Mouse (Mus musculus): ENCODE data around the gene Tmem52b. TPM values are rescaled to one million over a fixed set of nuclear protein-coding genes. Genes with fewer than 3 reads are reported as not detected.
"Not testable (repeated sequence)": the region's sequence is repeated elsewhere in the genome, so short reads cannot be mapped to it uniquely, and the experiment has no call there.

Tmem52b gene
- total RNA-seq (2015; ENCODE audit: low replicate concordance) (not detected in 2 replicates), total RNA-seq (2017; ENCODE audit: low replicate concordance) (not detected in 2 replicates)

DNA sequence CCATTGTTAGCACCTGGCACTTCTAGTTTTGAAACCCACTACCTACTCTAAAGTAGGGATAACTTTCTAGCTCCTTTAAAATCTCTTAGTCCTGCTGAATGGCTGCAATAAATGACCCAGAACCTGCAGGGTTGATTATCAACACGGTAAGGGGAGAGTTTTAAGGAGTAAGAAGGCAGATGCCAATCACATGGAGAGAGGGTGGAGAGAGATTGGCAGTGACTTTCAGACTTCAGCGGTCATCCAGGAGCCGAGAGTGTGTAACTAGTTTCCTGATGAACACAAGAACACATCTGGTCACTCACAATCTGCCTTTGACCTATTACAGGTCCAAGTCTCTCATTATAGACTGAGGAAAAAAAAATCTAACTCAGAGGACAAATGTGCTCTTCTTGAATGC, at the start of gene Tmem52b:
TSS of gene Tmem52b (plus strand) at position 189 of the 400 bp plus-strand sequence.
- no peak for ATAC-seq (replicated peaks; ENCODE audit: low FRiP score, poor library complexity, severe bottlenecking)

DNA sequence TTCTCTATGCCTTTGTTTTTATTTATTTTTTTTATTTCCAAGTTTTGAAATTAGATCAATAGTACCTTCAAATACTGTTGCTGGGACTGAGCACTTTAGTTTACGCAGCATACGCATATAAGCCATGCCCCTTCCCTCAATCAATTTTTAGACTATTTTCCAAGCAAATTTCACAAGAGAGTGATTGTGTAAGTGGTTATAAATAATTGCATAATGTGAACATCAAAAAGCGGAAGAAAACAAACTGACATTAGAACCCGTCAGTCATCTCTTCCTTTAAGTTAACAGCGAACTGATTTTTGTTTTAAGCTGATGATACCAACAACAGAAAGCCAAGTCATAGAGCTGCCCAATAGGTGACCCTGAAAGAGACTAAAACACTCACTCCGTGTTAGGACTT, 41.0 kb upstream of the Tmem52b start:
- no peak for ATAC-seq (replicated peaks; ENCODE audit: low FRiP score, poor library complexity, severe bottlenecking)

DNA sequence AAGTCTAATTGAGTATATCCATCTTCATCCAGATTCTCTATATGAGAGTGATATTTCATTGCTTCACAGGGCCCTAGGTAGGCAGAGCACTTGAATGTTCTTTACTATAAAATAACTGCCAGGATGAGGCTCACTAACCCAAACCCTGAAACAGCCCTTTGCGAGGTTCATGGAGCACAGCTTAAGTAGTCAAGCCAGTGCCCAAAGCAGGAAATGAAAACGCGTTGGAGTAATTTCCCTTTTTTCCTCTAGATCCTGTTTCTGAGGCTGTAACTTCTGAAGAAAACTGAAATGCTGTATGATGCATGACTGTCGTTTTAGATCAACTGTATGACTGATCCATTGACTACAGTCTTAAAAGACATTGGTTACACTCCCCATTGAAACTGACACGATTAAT, 39.7 kb upstream of the Tmem52b start:
- ATAC-seq (replicated peaks; ENCODE audit: low FRiP score, poor library complexity, severe bottlenecking), result no peak

DNA sequence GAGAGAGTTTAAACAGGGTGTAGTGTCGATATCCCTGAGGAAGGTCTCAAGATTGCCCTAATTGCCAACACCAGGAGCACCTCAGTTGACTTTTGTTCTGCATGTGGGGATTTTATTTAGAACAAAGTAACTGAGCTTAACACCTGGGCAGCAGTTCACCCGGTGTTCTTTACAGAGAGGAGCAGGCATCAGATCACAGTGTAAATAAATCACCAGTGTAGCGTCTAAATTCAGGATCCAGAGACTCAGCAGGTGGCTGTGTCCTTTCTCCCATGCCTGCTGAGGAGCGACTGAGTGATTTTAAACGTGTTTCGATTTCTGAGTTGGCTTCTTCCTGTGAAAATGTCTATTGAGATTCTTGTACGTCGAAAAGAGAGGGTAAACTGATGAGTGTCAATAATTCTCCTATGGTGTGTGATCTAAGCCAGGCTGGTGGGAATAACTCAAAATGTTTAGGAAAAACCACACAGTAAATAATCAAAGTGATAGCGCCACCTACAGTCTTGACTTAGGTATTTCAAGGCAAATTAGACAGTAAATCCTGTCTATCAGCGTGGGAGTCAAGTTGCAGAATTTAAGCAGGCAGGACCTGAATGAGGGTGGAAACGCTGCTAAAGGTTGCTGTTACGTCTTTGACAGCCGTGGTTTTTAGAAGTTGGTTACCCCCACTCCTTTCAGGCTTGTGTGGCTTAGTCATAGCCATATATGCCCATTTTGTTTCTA, 35.8 kb upstream of the Tmem52b start:
- no peak for ATAC-seq (replicated peaks; ENCODE audit: low FRiP score, poor library complexity, severe bottlenecking)

DNA sequence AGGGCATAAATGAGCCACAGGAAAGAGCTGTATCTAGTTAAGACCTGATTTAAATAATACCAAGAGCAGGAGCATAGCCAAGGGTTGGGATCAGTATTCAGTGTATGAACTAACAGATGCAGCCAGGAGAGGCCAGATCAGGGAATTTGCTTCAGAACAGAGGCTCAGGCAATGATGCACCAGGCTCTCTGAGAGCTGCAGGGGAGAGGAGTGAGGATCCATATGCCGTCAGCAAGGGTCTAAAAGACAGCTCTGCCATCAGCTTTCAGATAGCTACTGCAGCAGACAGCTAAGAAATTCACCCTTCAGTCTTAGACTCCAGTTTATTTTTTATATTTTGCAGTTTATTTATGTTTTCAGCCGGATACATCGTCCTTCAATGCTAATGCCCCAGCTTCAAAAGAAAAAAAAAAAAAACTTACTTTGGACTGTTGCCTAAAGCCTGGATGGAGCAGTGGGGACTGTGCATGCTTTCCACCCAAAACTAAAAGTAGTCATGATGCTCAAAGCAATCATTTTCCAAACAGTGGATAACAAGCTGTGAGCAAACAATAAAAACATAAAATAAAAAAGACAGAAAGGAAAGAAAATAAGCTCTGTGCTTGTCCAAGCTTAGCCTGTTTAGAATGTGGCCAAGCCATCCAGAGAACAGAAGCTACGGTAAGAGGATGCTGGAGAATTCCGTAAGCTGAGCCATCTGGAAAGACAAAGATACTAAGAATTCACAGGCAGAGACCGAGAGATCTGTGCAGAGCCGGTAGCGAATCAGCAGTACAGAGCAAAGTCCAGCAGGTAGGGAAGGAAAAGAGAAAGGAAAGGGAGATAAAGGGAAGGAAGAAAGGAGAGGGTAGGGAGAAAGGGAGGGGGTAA, 32.0 kb upstream of the Tmem52b start:
- ATAC-seq (replicated peaks; ENCODE audit: low FRiP score, poor library complexity, severe bottlenecking), result no peak

DNA sequence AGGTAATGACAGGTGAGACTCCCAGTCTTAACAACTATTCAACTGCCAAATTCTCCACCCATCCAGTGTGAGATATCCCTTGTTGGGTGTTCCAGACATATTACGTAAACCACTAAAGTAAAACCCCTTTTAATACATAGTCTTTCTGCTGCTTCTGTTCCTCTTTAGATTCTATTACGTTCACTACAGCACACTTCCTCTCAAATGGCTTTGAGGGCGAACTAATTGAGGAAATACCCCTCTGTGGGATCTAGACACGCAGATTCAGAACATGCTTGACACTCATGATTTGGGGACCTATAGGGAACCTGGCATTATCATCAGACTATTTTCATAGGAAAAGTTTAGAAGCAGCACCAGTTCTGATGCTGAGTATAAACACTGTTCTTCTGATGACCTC, 17.4 kb upstream of the Tmem52b start:
- no peak for ATAC-seq (replicated peaks; ENCODE audit: low FRiP score, poor library complexity, severe bottlenecking)

DNA sequence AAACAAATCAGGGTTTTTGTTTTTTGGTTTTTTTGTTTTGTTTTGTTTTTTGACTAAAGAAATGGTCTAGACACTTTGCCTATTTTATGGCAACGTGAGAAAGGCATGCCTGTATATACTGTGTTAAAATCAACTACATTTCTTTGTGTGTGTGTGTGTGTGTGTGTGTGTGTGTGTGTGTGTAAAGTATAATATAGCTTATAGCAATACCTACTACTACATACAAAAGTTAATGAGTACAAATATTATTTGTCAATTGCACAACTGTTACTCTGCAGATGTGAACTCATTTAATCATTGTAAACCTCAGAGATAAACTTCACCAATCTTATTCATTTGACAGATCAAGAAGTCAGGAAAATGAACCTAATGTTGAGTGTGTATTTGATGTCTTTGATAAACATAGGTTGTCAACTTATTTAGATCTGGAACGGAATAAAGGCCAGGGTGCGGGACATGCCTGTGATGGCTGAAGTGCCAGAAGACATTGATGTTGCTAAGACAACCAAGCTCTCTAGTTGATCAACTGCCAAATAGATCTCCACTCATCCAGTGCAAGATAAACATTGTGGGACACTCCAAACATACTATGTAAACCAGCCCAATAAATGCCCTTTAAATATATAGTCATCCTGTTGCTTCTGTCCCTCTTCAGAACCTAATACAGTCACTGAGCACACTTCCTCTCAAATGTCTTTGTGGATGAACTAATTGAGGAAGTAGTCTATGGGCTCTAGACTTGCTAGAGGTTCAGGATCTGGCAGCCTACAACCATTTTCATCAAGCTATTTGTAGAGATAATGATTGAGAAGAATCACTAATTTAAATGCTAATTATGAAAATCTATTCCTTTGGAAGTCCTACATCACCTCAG, 14.8 kb upstream of the Tmem52b start:
- ATAC-seq (replicated peaks; ENCODE audit: low FRiP score, poor library complexity, severe bottlenecking), result no peak

DNA sequence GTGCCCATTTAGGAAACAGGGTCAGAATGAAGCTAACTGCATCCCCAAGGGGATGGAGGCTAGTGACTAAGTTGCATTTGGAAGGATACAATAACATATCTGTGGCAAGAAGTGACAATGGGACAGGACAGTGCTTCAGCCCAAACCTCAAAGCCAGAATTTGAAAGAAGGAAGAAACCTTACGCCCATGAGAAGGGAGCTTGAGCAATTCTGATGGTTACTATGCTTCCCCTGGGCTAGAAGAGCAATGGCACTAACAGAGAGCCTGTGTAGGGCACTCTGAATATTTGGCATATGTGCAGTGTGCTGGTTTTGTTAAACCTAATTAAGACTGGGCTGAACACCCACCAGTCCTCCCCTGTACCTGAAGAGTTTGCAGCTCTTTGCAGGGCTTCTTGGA, 12.8 kb upstream of the Tmem52b start:
- ATAC-seq (replicated peaks; ENCODE audit: low FRiP score, poor library complexity, severe bottlenecking), result not testable (repeated sequence)

DNA sequence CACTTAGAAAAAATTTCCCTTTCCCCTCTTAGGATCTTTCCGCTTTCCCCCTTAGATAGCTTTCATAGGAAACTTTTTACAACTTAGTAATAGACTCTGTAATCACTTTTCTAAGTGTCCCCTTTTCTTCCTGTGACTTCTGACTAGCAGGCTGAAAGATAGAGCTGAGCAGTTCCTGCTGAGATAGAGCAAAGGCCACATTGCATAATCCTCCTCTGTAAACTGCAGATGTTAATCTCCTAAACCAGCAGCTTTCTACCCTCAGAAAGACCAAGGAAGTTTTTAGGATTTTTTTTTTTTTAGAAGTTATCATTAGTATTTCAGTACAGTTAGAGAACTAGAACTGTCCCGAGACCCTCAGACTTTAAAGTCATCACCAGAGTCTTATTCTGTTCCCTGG, 8.9 kb upstream of the Tmem52b start:
- no peak for ATAC-seq (replicated peaks; ENCODE audit: low FRiP score, poor library complexity, severe bottlenecking)

DNA sequence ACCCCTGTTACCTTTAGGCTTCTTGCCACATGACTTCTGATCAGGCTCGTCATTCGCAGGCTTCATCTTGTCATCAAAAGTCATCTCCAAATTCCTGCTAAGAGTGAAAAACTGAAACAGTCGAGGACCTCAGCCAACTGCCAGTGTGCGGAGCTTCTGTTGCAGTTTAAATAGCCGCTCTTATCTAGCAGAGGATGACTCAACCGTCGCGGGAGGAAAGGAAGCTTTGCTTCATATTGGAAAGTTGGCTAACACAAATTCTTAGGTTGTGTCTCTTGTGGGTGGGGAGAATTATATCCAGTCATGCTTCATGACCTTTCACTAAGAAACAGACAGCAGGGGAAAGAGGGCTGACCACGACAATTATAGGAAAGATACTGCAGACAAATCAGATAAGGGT, 5.3 kb upstream of the Tmem52b start, which contains the start of gene Olr1:
TSS of gene Olr1 (minus strand) at position 142 of the 400 bp plus-strand sequence.
- no peak for ATAC-seq (replicated peaks; ENCODE audit: low FRiP score, poor library complexity, severe bottlenecking)

DNA sequence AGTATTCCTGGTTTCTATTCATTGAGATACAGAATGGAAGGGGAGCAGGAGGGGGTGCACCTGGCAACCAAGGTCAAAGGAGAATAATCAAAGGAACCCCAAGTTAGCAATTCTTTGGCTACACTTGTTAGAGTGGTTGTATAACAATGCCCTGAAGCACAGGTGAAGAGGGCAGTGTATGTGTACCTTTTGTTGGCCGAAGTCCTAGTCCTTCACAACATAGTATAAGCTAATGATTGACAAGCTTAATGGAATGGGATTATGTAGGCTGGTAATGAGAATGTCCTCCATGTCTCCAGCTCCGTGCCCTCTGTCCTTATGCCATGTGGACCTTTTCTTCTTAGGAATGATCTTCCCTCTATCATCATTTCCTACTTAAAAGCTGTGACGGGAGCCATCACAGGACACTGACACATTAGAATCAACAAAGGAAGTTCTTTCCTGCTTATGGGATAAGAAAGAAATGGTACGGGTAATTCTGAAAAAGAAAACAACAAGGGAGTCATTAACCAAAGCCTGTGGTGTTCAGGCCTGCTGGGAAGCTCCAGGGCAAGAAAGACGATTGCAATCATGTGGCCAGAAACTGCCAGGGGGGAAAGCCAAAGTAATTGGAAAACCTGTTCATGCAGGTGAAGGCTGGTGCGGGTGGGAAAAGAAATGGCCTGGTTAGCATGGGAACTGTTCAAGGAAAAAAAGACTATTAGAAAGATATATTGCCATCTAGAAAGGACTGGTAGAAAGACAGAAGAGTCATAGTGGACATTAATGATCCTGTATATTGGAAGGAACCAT, 2.0 kb upstream of the Tmem52b start:
- ATAC-seq (replicated peaks; ENCODE audit: low FRiP score, poor library complexity, severe bottlenecking), result no peak

DNA sequence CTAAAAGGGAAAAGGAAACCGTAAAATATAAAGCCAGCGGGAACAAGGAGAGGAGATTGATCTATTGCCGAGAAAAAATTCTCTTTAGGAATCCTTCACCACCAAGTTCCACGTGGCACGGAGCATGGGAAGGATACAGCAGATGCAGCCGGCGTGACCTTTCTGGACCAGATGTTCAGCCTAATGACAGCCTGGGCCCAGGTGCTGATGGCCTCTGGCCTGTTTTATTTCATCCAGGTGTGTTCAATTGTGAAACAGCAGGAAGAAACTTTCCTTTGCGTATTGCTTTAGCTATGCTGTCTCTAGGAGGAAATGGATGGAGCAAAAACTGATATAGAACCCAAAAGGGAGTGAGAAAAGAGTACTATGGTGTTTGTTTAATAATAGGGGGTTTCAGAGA, 513 bp downstream of the Tmem52b start:
- no peak for ATAC-seq (replicated peaks; ENCODE audit: low FRiP score, poor library complexity, severe bottlenecking)

DNA sequence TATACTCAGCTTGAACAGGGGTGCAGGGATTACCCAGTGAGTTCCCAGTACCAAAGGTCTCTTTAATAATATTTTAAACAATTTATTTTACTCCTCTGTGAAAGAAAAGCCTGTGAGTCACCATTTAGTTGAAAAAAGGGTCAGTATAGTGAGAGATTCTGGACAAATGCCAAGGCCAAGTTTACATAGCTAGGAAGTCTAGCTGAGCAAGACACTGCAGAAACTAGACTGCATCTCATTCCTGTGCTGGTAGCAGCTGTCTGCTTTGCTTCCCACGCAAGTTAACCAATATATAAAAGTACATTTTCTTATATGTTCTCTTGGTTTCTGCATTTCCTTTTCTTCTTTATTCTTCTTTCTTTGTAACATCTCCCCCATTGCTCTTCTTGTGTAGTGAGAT, 1.1 kb downstream of the Tmem52b start:
- ATAC-seq (replicated peaks; ENCODE audit: low FRiP score, poor library complexity, severe bottlenecking), result no peak

DNA sequence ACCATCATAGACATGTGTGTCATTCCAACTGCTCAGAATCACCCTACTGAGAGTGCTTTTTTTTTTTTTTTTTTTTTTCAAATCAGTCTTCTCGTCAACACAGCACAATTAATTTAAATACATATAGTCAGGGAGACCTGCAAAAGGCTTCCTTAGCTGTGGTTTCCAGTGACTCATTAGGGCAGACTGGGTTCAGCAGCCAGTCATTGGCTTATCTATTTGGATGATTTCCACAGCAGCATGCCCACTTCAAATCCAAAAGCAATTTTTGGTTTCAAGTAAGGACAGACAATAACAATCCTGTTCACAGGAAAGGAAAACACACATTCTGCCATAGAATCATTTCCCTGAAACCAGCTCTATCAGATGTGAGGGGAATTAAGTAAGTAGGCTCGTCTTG, 2.0 kb downstream of the Tmem52b start:
- ATAC-seq (replicated peaks; ENCODE audit: low FRiP score, poor library complexity, severe bottlenecking), result no peak

DNA sequence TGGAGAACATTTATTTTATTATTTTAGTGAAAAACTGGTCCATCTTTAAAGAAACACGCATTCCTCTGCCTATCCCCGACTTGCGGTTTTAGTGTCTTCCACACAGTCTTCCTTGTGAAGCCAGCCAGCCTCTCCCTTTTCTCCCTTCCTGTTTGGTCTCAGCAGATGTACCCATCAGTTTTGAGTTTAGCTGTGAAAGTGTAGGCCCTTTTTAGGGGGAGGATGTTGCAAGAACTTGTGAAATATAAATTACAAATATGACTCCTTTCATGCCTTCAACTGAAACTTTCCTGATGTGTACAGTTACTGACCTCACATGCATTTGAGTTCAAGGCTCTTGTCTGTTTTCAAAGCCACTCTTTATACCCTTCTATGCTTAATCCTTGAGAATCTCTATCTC, 2.7 kb downstream of the Tmem52b start:
- no peak for ATAC-seq (replicated peaks; ENCODE audit: low FRiP score, poor library complexity, severe bottlenecking)

DNA sequence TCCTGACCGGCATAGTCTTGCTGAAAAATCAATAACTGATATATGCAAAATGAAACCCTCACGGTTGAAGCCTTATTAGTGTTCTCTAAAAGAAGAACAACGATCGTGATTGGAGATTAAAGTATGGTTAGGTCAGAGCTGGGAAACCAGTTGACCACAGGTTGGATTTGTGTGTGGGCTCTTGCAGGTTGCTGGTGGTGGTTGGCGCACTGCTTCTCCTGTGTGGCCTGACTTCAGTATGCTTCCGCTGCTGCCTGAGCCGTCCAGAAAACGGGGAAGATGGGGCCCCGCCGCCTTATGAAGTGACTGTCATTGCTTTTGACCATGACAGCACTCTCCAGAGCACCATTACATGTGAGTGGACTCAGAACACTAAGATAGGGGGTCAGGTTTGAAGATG, 4.0 kb downstream of the Tmem52b start:
- ATAC-seq (replicated peaks; ENCODE audit: low FRiP score, poor library complexity, severe bottlenecking), result no peak

DNA sequence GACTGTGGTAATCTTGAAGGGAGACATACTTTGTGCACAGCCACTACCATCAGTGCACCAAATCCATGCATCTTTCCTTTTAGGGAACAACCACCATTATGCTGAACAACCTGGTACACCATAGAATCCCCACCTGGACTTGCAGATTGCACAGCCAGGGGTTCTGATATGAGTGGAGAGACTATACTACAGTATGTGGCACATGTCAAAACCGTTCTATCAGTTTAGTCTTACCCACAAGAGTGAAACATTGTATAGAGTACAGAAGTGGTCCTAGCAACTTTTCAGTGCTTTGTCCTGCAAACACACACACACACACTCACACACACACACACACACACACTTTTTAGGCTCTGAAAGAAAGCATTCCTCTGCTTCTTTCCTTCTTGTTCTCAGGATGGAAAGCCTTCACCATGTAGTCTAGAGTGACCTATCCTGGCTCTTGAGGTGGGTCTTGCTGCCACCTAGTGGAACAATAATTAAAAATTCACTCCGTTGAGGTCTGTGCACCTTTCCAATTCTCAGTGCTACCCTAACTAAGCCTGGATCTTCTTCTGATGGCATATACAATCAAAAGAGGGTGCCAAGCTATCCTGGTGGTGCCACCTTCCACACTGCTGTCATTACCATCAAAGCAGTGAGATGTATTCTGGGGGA, 5.5 kb downstream of the Tmem52b start:
- peak; percentile 52; the same call in 1 of the 2 replicates for ATAC-seq (replicated peaks; ENCODE audit: low FRiP score, poor library complexity, severe bottlenecking)

DNA sequence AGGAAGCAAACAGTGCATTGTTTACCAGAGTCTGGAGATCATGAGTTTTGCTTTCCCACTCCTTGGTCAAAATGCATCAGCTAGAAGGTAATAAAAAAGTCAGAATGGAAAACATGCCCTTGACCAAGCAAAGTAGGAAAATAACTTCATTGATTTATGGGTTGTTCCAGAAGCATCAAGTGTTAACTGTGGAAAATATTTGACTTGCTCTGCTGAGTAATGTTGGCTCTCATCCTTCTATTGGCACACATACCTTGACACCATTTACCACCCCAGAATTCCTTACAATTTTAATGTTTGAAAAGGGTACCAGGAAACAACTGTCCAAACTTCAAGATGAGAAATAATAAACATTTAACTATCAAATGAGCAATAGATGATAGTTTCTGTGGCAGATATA, 13.7 kb downstream of the Tmem52b start:
- ATAC-seq (replicated peaks; ENCODE audit: low FRiP score, poor library complexity, severe bottlenecking), result no peak

DNA sequence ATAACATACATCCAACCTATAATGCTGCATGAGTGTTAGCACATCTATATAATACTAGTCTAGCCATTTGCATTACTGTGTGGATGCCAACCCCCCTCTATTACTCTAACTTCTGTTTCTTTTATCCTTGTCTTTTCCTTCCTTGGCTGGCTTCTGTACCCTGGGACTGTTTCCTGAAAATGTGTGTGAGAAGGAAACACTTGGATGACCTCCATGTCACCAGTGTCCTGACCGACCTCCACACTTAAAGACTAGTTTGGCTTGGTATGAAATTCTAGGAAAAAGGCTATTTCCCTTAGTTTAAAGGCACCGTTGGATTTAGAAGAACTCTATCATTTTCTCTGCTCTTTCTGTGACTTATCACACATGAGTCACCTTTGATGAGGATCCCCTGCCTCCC, 15.1 kb downstream of the Tmem52b start:
- ATAC-seq (replicated peaks; ENCODE audit: low FRiP score, poor library complexity, severe bottlenecking), result no peak
